Mouse (Mus musculus): ENCODE results near the gene Ldhd.
"Not testable (repeated sequence)": the region's sequence is repeated elsewhere in the genome, so short reads cannot be mapped to it uniquely, and the experiment has no call there.

The Ldhd gene

DNA sequence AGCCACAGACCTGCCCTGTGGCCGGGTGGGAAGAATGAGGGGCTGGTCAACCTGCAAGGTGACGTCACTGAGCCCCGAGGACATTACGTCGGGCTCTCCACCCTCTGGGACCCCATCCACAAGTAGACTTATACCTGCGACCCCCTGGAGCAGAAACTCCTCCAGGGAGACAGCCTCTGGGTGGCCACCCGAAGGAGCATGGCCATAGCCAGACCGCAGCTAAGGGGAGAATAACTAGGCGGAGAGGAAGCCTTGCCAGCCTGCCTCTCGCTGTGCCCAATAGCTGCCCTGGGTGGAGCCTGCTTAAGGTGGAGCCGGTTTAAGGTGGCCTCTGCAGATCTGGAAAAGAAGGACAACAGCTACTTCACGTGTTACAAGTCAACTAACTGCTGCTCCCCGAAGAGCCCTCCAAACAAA, at the start of gene Ldhd:
TSS of gene Ldhd (minus strand) at position 270 of the 417 bp plus-strand sequence.
- in situ Hi-C loops (cut with MseI, MboI) = no loop called here

GRCm38 (mm10) chr8:111678848-111679247, 48.7 kb upstream of the Ldhd start:
- in situ Hi-C loops (cut with MseI, MboI) = loop anchor here in 1 of 2 experiments (10.0 kb wide), 1 partner anchor 146 kb away; no protein-coding TSS in a partner anchor

DNA sequence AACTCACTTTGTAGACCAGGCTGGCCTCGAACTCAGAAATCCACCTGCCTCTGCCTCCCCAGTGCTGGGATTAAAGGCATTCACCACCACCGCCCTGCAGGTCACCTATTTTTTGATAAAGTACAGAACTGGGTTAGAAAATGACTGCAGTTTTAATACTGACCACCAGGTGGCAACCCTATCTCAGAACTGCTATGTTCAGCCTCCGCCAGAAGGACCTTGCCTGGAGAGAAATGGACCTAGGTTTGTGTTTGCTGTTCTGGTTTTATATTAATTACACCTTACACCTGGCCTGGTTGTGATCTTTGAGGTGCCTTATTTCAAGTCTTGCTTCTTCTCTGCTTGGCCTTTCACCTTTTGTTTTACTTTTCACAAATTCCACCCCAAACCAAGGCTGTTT, 47.9 kb upstream of the Ldhd start:
- in situ Hi-C loops (cut with MseI, MboI) = loop anchor here in 1 of 2 experiments (10.0 kb wide), 1 partner anchor 147 kb away; no protein-coding TSS in a partner anchor

DNA sequence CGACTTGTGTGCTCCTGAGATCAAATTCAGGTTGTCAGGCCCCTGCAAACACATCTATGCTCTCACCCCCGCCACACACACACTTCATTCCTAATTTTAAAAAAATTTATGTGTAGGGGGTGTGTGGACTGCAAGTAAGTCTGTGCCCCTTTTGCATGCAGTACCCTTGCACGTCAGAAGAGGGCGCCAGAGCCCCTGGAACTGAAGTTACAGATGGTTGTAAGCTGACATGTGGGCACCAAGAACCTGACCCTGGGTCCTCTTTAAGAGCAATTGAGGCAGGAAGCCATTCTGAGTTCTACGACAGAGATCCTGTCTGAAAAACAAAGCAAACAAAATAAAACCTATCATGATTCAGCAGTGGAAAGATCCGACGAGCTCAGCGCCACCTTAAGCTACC, 46.1 kb upstream of the Ldhd start:
- in situ Hi-C loops (cut with MseI, MboI) = loop anchor here in 1 of 2 experiments (10.0 kb wide), 1 partner anchor 149 kb away; no protein-coding TSS in a partner anchor

- in situ Hi-C loops (cut with MseI, MboI) = no loop called here
These were observed 36.6 kb upstream of the Ldhd start for GRCm38 (mm10) chr8:111666751-111667150.

DNA sequence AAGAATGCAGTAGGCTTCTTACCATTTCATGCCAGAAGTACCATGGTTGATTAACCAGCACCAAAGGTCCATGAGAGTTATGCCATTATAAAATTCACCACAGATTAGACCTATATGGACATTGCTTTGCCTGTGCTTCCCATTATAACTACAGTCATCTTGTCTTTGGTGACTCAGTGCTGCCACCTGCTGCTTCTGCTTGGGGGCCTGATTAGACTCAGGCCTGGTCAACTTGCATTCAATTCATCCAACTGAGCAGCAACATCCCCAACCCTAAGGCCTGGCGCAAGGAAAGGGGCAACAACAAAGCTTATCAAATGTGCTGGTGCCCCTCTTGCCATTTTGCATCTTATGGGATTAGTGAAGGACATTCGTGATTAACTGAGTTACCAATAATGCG, 32.3 kb upstream of the Ldhd start:
- in situ Hi-C loops (cut with MseI, MboI) = no loop called here

- in situ Hi-C loops (cut with MseI, MboI) = no loop called here
These were observed 28.7 kb upstream of the Ldhd start for GRCm38 (mm10) chr8:111658819-111659423.

DNA sequence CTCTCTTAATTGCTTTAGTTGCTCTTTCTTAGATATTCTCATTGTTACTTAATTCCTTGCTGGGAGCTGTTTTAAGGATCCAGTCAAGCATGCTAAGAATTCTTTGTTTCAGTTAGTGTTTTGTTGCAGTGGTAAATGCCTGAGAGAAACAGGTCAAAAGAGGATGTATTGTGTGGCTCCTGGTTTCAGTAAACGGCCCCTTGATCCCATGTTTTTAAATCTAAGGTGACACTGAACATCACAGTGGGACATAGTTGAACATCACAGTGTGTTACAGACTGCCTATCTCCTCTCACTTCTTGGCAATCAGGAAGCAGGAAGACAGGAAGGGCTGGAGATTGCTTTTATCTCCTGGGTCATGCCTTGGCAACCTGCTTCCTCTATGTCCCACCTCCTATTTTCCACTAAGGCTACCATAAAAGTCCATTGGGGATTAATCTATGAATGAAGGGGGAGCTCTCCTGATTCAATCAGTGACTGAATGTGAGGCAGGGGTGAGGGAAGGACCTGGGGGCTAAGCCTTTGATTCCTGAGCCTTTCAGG, 27.2 kb upstream of the Ldhd start:
- in situ Hi-C loops (cut with MseI, MboI) = no loop called here

- in situ Hi-C loops (cut with MseI, MboI) = no loop called here
These were observed 23.4 kb upstream of the Ldhd start for GRCm38 (mm10) chr8:111653524-111653923.

DNA sequence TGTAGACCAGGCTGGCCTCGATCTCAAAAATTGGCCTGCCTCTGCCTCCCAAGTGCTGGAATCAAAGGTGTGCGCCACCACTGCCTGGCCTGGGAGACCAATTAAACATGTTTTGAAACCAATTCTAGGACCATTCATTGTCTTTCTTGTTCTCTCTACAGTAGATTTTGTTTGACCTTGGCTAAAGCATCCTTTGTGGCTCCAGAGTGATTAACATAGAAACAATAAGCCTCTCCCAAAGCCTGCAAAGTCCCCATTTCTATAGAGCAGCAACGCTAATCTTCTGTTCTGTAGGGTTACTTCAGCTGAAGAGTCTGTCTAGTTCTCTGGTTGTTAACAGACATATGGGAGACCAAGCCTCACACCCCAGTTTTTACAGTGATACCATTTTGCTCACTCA, 20.5 kb upstream of the Ldhd start:
- in situ Hi-C loops (cut with MseI, MboI) = no loop called here

GRCm38 (mm10) chr8:111648834-111649233, 18.7 kb upstream of the Ldhd start:
- in situ Hi-C loops (cut with MseI, MboI) = no loop called here

DNA sequence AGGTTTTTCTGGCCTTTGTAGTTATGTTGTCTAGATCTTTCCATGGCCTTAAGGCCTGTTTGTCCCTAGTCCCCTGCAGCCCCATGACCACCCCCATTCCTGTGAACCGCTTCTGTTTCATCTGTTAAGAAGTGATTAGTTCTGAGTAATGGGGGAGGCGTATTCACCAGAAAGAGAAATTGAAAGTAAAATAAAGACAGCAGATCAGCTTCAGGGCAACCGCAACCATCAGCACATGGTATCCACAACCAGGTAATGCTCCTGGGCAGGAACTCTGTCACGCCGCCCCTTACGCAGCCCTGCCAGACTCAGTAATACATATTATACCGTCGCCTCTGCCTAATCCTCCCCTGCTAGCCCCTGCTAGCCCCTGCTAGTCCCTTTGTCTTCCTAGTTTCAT, 15.5 kb upstream of the Ldhd start:
- in situ Hi-C loops (cut with MseI, MboI) = no loop called here

DNA sequence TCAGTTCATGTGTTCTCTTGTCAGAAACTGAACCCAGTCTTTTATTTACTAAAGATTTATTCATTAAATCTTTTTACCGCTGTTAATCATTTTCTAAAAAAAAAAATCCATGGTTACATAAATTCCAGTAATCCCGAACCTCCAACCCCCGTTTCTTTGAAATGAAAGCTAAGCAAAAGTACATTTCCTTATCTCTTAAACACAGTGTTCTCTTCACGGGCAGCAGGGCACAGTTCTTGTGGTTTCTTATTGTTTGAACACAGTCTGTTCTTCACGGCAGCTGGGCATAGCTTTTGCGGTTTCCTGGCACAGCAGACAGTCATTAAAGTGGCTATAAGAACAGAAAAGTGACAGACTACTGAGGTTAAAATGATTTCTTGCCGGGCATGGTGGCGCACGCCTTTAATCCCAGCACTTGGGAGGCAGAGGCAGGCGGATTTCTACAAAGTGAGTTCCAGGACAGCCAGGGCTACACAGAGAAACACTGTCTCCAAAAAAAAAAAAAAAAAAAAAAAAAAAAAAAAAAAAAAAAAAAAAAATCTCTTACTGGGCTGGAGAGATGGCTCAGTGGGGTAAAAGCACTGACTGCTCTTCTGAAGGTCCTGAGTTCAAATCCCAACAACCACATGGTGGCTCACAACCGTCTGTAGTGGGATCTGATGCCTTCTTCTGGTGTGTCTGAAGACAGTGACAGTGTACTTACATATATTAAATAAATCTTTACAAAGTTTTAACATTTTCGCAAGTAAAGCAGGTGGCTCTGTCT, 14.3 kb upstream of the Ldhd start:
- in situ Hi-C loops (cut with MseI, MboI) = not testable (repeated sequence)

DNA sequence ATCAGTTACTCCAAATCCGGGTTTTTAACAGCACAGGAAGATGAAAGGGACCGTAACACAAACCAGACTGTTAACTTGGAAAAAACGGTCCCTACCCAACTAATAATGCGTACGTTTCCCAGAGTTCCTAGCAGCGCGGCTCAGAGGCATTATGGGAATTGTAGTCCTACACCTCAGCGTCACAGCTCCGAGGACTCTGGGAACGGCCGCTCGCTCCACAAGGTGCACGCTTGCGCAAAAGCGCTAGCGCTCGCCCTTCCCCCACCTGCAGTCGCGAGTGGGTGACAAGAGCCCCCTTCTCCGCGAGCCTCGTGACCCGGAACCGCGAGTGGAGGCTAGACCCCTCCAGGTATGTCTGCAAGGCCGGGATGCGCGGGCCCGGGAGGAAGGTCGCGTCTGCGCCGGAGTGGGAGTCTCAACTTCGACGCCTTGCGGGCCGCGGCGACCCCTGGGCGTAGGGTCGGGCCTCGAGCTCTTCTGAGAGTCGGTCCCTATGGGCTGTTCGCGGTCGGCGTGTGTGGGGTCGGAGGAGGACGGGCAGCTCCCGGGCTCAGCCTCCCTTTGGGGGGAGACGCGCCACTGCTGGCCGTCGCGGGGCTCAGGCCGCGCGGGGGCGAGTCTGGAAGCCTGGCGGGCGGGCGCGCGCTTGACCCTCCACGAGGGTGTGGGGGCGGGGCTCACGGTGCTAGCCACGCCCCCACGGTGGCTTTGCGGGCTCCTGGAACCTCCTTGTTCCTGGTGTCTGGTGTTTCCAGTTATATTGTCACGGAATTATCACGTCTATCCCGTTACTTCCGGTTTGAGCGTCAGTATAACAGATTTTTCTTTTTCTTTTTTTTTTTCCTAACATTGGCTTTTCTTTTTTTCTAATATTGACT, 13.3 kb upstream of the Ldhd start, which contains the start of gene Zfp1:
TSS of gene Zfp1 (plus strand) at position 138 of the 878 bp plus-strand sequence.
- in situ Hi-C loops (cut with MseI, MboI) = no loop called here

- in situ Hi-C loops (cut with MseI, MboI) = no loop called here
These were observed 12.7 kb upstream of the Ldhd start for GRCm38 (mm10) chr8:111642939-111643263.

- in situ Hi-C loops (cut with MseI, MboI) = no loop called here
These were observed 12.3 kb upstream of the Ldhd start for GRCm38 (mm10) chr8:111642496-111642895.

DNA sequence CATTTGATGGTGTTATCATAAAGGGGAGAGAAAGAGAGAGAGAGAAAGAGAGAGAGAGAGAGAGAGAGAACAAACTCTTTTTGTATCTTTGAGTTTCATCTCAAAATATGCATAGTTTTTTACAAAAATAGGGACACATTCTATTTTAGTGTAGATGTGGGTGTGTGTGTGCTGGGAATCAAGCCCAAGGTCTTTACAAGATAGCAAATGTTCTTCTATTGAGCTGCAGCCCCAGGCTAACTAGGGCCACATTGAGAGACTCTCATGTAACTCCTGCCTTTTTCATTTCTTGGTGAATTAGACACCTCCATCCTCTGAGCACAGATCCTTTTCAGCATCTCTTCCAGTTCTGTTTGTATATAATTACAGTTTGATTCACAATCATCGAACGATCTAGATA, 10.9 kb upstream of the Ldhd start:
- in situ Hi-C loops (cut with MseI, MboI) = no loop called here

GRCm38 (mm10) chr8:111638086-111638485, 7.9 kb upstream of the Ldhd start:
- in situ Hi-C loops (cut with MseI, MboI) = no loop called here

DNA sequence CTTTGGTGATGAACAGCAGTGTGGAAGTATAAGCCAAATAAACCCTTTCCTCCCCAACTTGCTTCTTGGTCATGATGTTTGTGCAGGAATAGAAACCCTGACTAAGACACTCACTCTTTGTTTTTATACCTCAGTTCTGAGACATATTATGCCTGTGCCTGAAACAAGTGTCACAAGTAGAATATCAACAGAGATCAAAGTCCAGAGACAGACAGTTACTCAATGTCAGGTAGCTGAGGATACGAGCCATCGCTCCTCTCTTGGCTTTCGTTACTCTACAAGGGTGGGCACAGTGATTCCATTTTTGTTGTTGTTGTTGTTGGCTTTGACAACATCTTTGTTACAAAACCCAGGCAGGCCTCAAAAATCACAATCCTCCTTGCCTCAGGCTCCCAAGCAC, 2.8 kb upstream of the Ldhd start:
- in situ Hi-C loops (cut with MseI, MboI) = no loop called here

GRCm38 (mm10) chr8:111631589-111631988, 1.4 kb upstream of the Ldhd start:
- in situ Hi-C loops (cut with MseI, MboI) = no loop called here

DNA sequence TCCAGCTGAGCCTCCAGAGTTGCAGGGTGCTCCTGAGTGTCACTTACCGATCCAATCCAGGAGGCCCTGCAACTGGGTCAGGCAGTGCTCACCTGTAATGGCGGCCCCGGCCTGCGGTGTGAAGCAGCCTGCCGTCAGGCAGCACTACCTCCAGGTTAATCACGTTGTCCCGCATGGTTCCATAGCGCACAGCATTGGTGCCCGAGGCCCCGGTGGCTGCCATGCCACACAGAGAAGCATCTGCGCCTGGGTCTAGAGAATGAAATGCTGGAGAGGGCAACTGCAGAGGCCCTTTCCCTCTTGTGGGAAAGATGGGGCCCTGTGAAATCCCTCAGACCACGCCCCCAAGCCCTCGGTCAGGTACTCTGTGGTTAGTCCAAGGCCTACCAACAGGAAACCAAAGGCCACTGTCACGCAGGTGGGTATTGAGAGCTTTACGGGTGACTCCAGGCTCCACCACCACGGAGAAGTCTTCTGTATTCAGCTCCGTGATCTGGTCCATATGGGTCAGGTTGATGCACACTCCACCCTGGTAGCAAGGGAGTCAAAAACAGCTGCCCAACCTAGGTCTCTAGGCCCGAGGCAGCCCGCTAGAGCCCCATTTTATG, 1.2 kb downstream of the Ldhd start:
- in situ Hi-C loops (cut with MseI, MboI) = no loop called here

All from mouse trophoblast stem cell (cell line).